Mouse (Mus musculus): ENCODE results near the gene Rnps1.

GRCm38 (mm10) chr17:24429201-24429983, 15.0 kb downstream of the Rnps1 start:
- TF ChIP-seq ZC3H11A (IDR thresholded peaks at IDR 0.05; ENCODE audit: borderline replicate concordance, low read depth, low read length) (no peak), MAFK (IDR thresholded peaks at IDR 0.05; ENCODE audit: insufficient read depth, low read depth, low read length) (no peak), ZNF384 (IDR thresholded peaks at IDR 0.05; ENCODE audit: low read depth, low read length) (no peak), CHD2 (IDR thresholded peaks at IDR 0.05; ENCODE audit: low read depth, low read length) (no peak)
